Mouse (Mus musculus) natural killer cell, adult 2 months (primary cell): ENCODE measurements around the gene Pacsin3.

Experiments used
- DNase-seq, 2 experiments: peaks; one replicate each; pipeline ENCODE4 v3.0.0; 2022; ENCODE audit warnings: low spot score in 2 of 2

The Pacsin3 gene

DNA sequence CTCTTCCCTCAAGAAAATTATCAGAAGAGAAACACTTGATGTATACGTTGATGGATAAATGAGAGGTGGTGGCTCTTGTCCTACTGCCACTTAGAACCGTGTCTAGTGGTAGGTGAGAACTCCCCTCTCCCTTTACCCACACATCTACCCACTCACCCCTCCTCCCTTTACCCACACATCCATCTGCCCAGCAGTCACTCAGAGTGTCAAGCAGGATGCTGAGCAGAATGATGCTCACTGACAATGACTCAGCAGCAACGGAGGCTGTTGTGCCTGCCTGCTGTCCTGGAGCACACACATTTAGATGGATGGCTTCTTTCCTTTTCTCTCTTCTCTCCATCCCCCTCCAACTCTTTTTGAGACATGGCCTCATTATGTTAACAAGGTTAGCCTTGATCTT lies 47.1 kb downstream of the Pacsin3 start:
- DNase-seq: no peak

GRCm38 (mm10) chr2:91305926-91306325 lies 50.2 kb downstream of the Pacsin3 start:
- no peak for DNase-seq

DNA sequence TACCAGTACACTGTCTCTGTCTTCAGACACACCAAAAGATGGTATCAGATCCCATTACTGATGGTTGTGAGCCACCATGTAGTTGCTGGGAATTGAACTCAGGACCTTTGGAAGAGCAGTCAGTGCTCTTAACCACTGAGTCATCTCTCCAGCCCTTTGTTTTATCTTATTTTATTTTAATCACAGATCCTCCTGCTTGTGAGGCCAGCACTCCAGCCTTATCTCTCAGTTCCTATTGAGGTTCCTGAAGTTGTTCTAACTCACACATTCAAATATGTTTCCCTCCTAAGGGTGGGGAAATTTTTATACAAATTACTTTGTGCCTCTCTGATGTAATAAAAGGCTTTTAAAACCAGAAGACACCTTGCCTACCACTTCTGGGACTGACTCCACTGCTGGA lies 50.8 kb downstream of the Pacsin3 start:
- DNase-seq: no peak

- no peak for DNase-seq
These were observed 52.9 kb downstream of the Pacsin3 start for GRCm38 (mm10) chr2:91308680-91309079.

GRCm38 (mm10) chr2:91309546-91309945 lies 53.8 kb downstream of the Pacsin3 start:
- no peak for DNase-seq

DNA sequence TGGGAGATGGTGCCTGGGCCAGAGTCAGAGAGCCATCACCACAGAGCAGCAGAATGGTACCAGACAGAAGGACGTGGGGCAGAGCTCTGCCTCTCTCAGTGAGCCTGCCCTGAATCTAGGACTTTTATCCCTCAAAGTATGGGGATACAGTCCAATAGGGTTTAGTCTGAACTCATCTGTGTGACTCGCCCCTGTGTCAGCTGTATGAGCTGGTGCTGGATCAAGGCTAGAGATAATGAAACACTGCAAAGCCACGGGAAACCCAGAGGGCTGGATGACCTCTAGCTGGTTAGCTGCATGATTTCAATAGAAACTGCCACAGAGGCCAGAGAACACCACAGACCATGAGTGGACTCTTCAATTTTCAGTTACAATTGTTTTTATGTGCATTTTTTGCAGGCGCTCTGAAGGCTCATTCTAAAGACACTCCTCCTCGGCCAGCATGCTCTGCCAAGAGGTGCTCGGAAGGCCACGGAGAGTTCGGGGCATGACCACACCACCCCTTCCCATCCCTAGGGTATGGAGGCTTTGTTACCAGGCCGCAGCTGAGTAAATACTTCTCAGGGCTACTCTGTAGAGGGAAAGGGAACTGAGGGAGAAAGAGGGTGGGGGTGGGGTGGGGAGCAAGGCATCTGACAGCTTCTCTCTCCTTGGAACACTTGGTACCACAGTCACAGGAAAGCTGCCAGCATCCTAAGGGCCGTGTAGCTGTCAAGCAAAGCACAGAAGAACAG lies 57.0 kb downstream of the Pacsin3 start:
- DNase-seq: no peak

- no peak for DNase-seq
These were observed 58.4 kb downstream of the Pacsin3 start for GRCm38 (mm10) chr2:91314184-91314583.
